Mouse (Mus musculus) spleen, adult 2 months (tissue): ENCODE measurements around the gene Nudt5. TPM values are rescaled to one million over a fixed set of nuclear protein-coding genes. Genes with fewer than 3 reads are reported as not detected.
A peak's percentile ranks its signal among the peaks of the same experiment; 100 is the strongest.

Source experiments
- DNase-seq, 2 experiments: peaks; one replicate each; pipeline versions ENCODE4 v3.0.0 to v3.0.0-alpha.2; 2012 to 2021; ENCODE audit warnings: low spot score in 2 of 2, low read depth in 1 of 2
- H3K27ac ChIP-seq: fragments of 200-500 bp; 2 replicates; pipeline ENCODE4 v1.5.1; 2012; ENCODE audit warnings: low read length, inconsistent platforms; ENCODE audit not compliant: insufficient read depth
- H3K27me3 ChIP-seq: fragments of 200-500 bp; 2 replicates; pipeline ENCODE4 v1.6.1; 2012; ENCODE audit warnings: mild to moderate bottlenecking, moderate library complexity, low read length, inconsistent platforms; ENCODE audit not compliant: control insufficient read depth, insufficient read depth
- H3K36me3 ChIP-seq: fragments of 200-500 bp; 2 replicates; pipeline ENCODE4 v1.6.1; 2012; ENCODE audit warnings: mild to moderate bottlenecking, low read length, inconsistent platforms; ENCODE audit not compliant: control insufficient read depth, insufficient read depth
- H3K4me1 ChIP-seq: fragments of 200-500 bp; 2 replicates; pipeline ENCODE4 v1.6.1; 2011; ENCODE audit warnings: inconsistent platforms; ENCODE audit not compliant: control insufficient read depth, insufficient read depth, insufficient read length
- H3K4me3 ChIP-seq: fragments of 200-500 bp; 2 replicates; pipeline ENCODE4 v1.5.1; 2011; ENCODE audit warnings: mild to moderate bottlenecking, inconsistent platforms; ENCODE audit not compliant: insufficient read depth, insufficient read length; ENCODE audit errors: extremely low read depth
- CTCF ChIP-seq: fragments of 200-500 bp; IDR thresholded peaks from 2 replicates; pipeline ENCODE4 v1.5.1; 2011; ENCODE audit warnings: mild to moderate bottlenecking, inconsistent platforms; ENCODE audit not compliant: insufficient read depth, insufficient read length, insufficient replicate concordance; ENCODE audit errors: extremely low read depth
- POLR2A ChIP-seq: fragments of 200-500 bp; IDR thresholded peaks from 2 replicates; pipeline ENCODE4 v1.6.1; 2011; ENCODE audit warnings: low read depth, low read length, inconsistent platforms
- WGBS: fragments of 180-500 bp; shearing (Covaris S2); methylation state at CpG from one replicate; pipeline ENCODE4 v1.1.7; 2018; 5-methylcytosine and 5-hydroxymethylcytosine counted together
- polyA plus RNA-seq: library from polyadenylated mRNA; depleted of rRNA; stranded (reverse); fragments of >200 nt; gene quantifications from 2 replicates; pipeline ENCODE4 v1.2.3, GENCODE M21; 2012

The Nudt5 gene
- polyA plus RNA-seq, 1 experiment = 5.1 TPM

GRCm38 (mm10) chr2:5825265-5825913, 19.4 kb upstream of the Nudt5 start:
- Histone ChIP-seq H3K4me3 (no peak overlapping the region), H3K4me1 (peaks cover 5% of the 10 kb centered on the region; the same call in 1 of the 2 replicates), H3K27ac (no peak overlapping the region), H3K27me3 (no peaks in the 10 kb centered on the region), H3K36me3 (peaks cover 15% of the 10 kb centered on the region)
- 95% methylated on average over 5 of the region's 5 CpGs for WGBS
- no peak for DNase-seq
- TF ChIP-seq CTCF (no peak), POLR2A (no peak)

DNA sequence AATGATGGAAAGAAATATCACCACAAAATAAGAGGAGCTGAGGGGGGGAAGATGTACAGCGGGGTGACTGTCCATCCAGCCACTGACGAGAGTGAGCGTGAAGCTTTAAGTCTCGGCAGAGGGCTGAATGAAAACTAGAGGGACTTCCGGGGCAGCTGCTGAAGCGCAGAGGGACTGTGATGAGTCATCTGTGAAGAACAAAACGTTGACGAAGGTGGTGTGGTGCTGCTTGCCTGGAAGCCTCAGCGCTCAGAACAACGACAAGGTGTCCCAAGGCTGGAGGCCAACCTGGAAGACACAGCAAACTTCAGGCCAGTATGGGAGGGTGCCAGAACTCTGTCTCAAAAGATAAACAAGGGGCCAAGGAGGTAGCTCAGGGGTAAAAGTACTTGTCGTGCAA, 4.0 kb upstream of the Nudt5 start:
- Histone ChIP-seq H3K27ac (no peak overlapping the region), H3K4me3 (no peak overlapping the region), H3K4me1 (no peaks in the 10 kb centered on the region), H3K27me3 (no peaks in the 10 kb centered on the region), H3K36me3 (peaks cover 21% of the 10 kb centered on the region)
- no peak for DNase-seq
- TF ChIP-seq POLR2A (no peak), CTCF (no peak)
- 91% methylated on average over 11 of the region's 11 CpGs for WGBS

- 3% methylated on average over 23 of the region's 23 CpGs for WGBS
- H3K4me3 ChIP-seq = peak overlapping the region; percentile 89
- H3K4me1 ChIP-seq = no peaks in the 10 kb centered on the region
- H3K36me3 ChIP-seq = peaks cover 14% of the 10 kb centered on the region
- no peaks in the 10 kb centered on the region for H3K27me3 ChIP-seq
- peak overlapping the region; percentile 95 for H3K27ac ChIP-seq
- TF ChIP-seq POLR2A = no peak
- no peak for TF ChIP-seq CTCF
- no peak for DNase-seq
These were observed 492 bp upstream of the Nudt5 start for GRCm38 (mm10) chr2:5844181-5844872.

- no peaks in the 10 kb centered on the region for H3K4me1 ChIP-seq
- TF ChIP-seq POLR2A (no peak), CTCF (no peak)
- H3K36me3 ChIP-seq = peaks cover 6% of the 10 kb centered on the region
- no peak for DNase-seq
- 20% methylated on average over 4 of the region's 4 CpGs for WGBS
- no peaks in the 10 kb centered on the region for H3K27me3 ChIP-seq
- H3K4me3 ChIP-seq = peak overlapping the region; percentile 89; the same call in 1 of the 2 replicates
- H3K27ac ChIP-seq = no peak overlapping the region
These were observed 1.0 kb downstream of the Nudt5 start for GRCm38 (mm10) chr2:5845826-5846225.

- Histone ChIP-seq H3K4me1 (no peaks in the 10 kb centered on the region), H3K36me3 (peaks cover 5% of the 10 kb centered on the region), H3K27me3 (no peaks in the 10 kb centered on the region), H3K27ac (no peak overlapping the region), H3K4me3 (no peak overlapping the region)
- TF ChIP-seq CTCF (no peak), POLR2A (no peak)
- 88% methylated on average over 9 of the region's 9 CpGs for WGBS
- no peak for DNase-seq
These were observed 6.3 kb downstream of the Nudt5 start for GRCm38 (mm10) chr2:5851116-5851515.

DNA sequence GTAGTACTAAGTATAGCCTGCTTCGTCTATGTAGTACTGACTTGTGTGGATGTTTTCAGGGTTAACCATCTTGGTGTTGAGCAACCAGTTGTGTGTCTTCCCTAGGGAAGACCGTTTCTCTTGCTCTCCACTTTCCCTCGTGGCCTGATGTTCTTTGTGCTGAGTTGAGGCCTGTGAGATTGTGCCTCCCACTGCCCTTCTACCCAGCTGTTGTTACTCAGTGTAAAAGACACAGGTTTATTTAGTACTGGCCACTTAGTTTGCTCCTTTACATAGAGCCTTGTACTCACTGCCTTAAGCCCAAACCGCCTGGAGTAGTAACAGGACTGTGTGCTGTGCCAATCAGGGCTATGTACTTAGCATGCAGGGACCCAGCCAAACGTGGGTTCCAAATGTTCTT, 7.0 kb downstream of the Nudt5 start:
- WGBS = 91% methylated on average over 5 of the region's 5 CpGs
- no peak for DNase-seq
- no peak overlapping the region for H3K4me3 ChIP-seq
- peaks cover 6% of the 10 kb centered on the region for H3K36me3 ChIP-seq
- H3K27me3 ChIP-seq = no peaks in the 10 kb centered on the region
- no peak for TF ChIP-seq CTCF
- no peak for TF ChIP-seq POLR2A
- no peak overlapping the region for H3K27ac ChIP-seq
- H3K4me1 ChIP-seq = no peaks in the 10 kb centered on the region

- no peaks in the 10 kb centered on the region for H3K4me1 ChIP-seq
- TF ChIP-seq POLR2A = no peak
- no peak for TF ChIP-seq CTCF
- no peak within 1 kb of the TSS for H3K4me3 ChIP-seq
- no peaks in the 10 kb centered on the region for H3K27me3 ChIP-seq
- H3K36me3 ChIP-seq = peaks cover 8% of the 10 kb centered on the region
- 98% methylated on average over 3 of the region's 3 CpGs for WGBS
- H3K27ac ChIP-seq = no peak within 1 kb of the TSS
- DNase-seq = no peak
These were observed 18.0 kb downstream of the Nudt5 start, which contains the start of gene Gm13199 for GRCm38 (mm10) chr2:5862834-5863233. Gene Gm13199 (minus strand): TSS chr2:5862934.
